Mouse (Mus musculus) heart, postnatal 25 days (tissue): Measurements from ENCODE around the gene Olfr894. TPM values are rescaled to one million over a fixed set of nuclear protein-coding genes. Genes with fewer than 3 reads are reported as not detected.
"Not testable (repeated sequence)": the region's sequence is repeated elsewhere in the genome, so short reads cannot be mapped to it uniquely, and the experiment has no call there.

Experiments used
- DNase-seq: peaks from one replicate; pipeline ENCODE4 v3.0.0; 2022; ENCODE audit warnings: low spot score
- intact Hi-C: fragments of 180-260 bp; cut with DNase I; formaldehyde crosslinking; loops from one replicate; pipeline ENCODE4 v1.15.1; 2025
- total RNA-seq, 2 experiments: library from RNA; stranded (reverse); gene quantifications; 2 replicates each; pipeline ENCODE4 v1.2.3; 2021

Gene Olfr894
- not detected for total RNA-seq

GRCm38 (mm10) chr9:38217755-38218154 is at the start of gene Olfr894:
TSS of gene Olfr894 (plus strand) at chr9:38218055.
- no peak for DNase-seq
- intact Hi-C loops = no loop called here

GRCm38 (mm10) chr9:38168341-38168740 is 49.5 kb upstream of the Olfr894 start:
- intact Hi-C loops, DNase-seq: not testable (repeated sequence)

GRCm38 (mm10) chr9:38180721-38181120 is 37.1 kb upstream of the Olfr894 start, which contains the start of gene Olfr891:
TSS of gene Olfr891 (minus strand) at chr9:38180821.
- DNase-seq = no peak
- intact Hi-C loops = no loop called here

- intact Hi-C loops = no loop called here
Observed at GRCm38 (mm10) chr9:38208065-38208464, 9.8 kb upstream of the Olfr894 start, which contains the start of gene Olfr893. TSS of gene Olfr893 (plus strand) at chr9:38208365.

GRCm38 (mm10) chr9:38252474-38252873 is 34.6 kb downstream of the Olfr894 start, which contains the start of gene Olfr143:
TSS of gene Olfr143 (plus strand) at chr9:38252774.
- intact Hi-C loops = no loop called here
- no peak for DNase-seq

More at GRCm38 (mm10) chr9:38208065-38208464, 9.8 kb upstream of the Olfr894 start, which contains the start of gene Olfr893:
- no peak for DNase-seq

GRCm38 (mm10) chr9:38267551-38267950 is 49.7 kb downstream of the Olfr894 start, which contains the start of gene Olfr895:
TSS of gene Olfr895 (plus strand) at chr9:38267851.
- intact Hi-C loops = no loop called here
- no peak for DNase-seq

Other genes with a start within 250 kb of the Olfr894 start
- not detected for gene Olfr881, start 226.2 kb upstream of the Olfr894 start, total RNA-seq
- not detected for gene Olfr883, start 192.2 kb upstream of the Olfr894 start, total RNA-seq
- gene Olfr884, start 171.5 kb upstream of the Olfr894 start, total RNA-seq = not detected
- gene Olfr885, start 156.7 kb upstream of the Olfr894 start, total RNA-seq = not detected
- not detected for gene Olfr887, start 134.0 kb upstream of the Olfr894 start, total RNA-seq
- gene Olfr888, start 109.9 kb upstream of the Olfr894 start, total RNA-seq = not detected
- gene Olfr889, start 102.9 kb upstream of the Olfr894 start, total RNA-seq = not detected
- gene Olfr890, start 75.5 kb upstream of the Olfr894 start, total RNA-seq = not detected
- not detected for gene Olfr891, start 37.2 kb upstream of the Olfr894 start, total RNA-seq
- not detected for gene Olfr893, start 9.7 kb upstream of the Olfr894 start, total RNA-seq
- gene Olfr143, start 34.7 kb downstream of the Olfr894 start, total RNA-seq = not detected
- gene Olfr895, start 49.8 kb downstream of the Olfr894 start, total RNA-seq = not detected
- gene Olfr896-ps1, start 73.1 kb downstream of the Olfr894 start, total RNA-seq = not detected
- gene Olfr25, start 111.0 kb downstream of the Olfr894 start, total RNA-seq = not detected
- gene Olfr898, start 130.4 kb downstream of the Olfr894 start, total RNA-seq = not detected
- gene Olfr250, start 148.8 kb downstream of the Olfr894 start, total RNA-seq = not detected
- gene Olfr251, start 159.0 kb downstream of the Olfr894 start, total RNA-seq = not detected
- gene Olfr147, start 183.6 kb downstream of the Olfr894 start, total RNA-seq = not detected
- gene Olfr901, start 211.4 kb downstream of the Olfr894 start, total RNA-seq = not detected
- gene Olfr902, start 229.6 kb downstream of the Olfr894 start, total RNA-seq = not detected
- gene Olfr904, start 245.1 kb downstream of the Olfr894 start, total RNA-seq = not detected